Mouse (Mus musculus): ENCODE measurements around the gene Chd9. TPM values are rescaled to one million over a fixed set of nuclear protein-coding genes. Genes with fewer than 3 reads are reported as not detected.
A peak's percentile ranks its signal among the peaks of the same experiment; 100 is the strongest.

Chd9 gene
- polyA plus RNA-seq, 1 experiment from 2014 or later, result 103 TPM

GRCm38 (mm10) chr8:90819561-90820320, 8.4 kb upstream of the Chd9 start:
- 82% methylated on average over 9 of the region's 9 CpGs for WGBS
- H3K27ac ChIP-seq, result no peak overlapping the region
- H3K36me3 ChIP-seq (replicated peaks; ENCODE audit: control insufficient read depth, insufficient read depth), result no peaks in the 10 kb centered on the region
- H3K4me2 ChIP-seq (replicated peaks), result no peak overlapping the region
- DNase-seq (ENCODE audit: low spot score), result no peak
- no peak overlapping the region for H3K9ac ChIP-seq
- H3K4me1 ChIP-seq (replicated peaks; ENCODE audit: control insufficient read depth, insufficient read depth, low read length), result 0 out of 2 replicates have a peak, but pooled peaks cover 12% of the 10 kb centered on the region
- H3K9me3 ChIP-seq (ENCODE audit: control insufficient read depth, low read length), result no peaks in the 10 kb centered on the region
- H3K4me3 ChIP-seq (replicated peaks; ENCODE audit: low read length), result no peak overlapping the region
- H3K27me3 ChIP-seq (ENCODE audit: control insufficient read depth, insufficient read depth, low read length), result no peaks in the 10 kb centered on the region
- ATAC-seq (ENCODE audit: low FRiP score), result no peak

GRCm38 (mm10) chr8:90820321-90820696, 7.8 kb upstream of the Chd9 start:
- no peak overlapping the region for H3K9ac ChIP-seq
- H3K4me2 ChIP-seq (replicated peaks), result no peak overlapping the region
- H3K4me3 ChIP-seq (replicated peaks; ENCODE audit: low read length), result no peak overlapping the region
- no peak overlapping the region for H3K27ac ChIP-seq
- no peaks in the 10 kb centered on the region for H3K27me3 ChIP-seq (ENCODE audit: control insufficient read depth, insufficient read depth, low read length)
- 0 out of 2 replicates have a peak, but pooled peaks cover 12% of the 10 kb centered on the region for H3K4me1 ChIP-seq (replicated peaks; ENCODE audit: control insufficient read depth, insufficient read depth, low read length)
- H3K36me3 ChIP-seq (replicated peaks; ENCODE audit: control insufficient read depth, insufficient read depth), result no peaks in the 10 kb centered on the region
- no peak for ATAC-seq (ENCODE audit: low FRiP score)
- H3K9me3 ChIP-seq (ENCODE audit: control insufficient read depth, low read length), result no peaks in the 10 kb centered on the region
- no peak for DNase-seq (ENCODE audit: low spot score)
- 89% methylated on average over 4 of the region's 4 CpGs for WGBS

- Histone ChIP-seq H3K4me2 (replicated peaks) (no peak overlapping the region), H3K4me1 (replicated peaks; ENCODE audit: control insufficient read depth, insufficient read depth, low read length) (no peaks in the 10 kb centered on the region), H3K4me3 (replicated peaks; ENCODE audit: low read length) (no peak overlapping the region), H3K27ac (no peak overlapping the region), H3K9me3 (ENCODE audit: control insufficient read depth, low read length) (no peaks in the 10 kb centered on the region), H3K9ac (no peak overlapping the region), H3K27me3 (ENCODE audit: control insufficient read depth, insufficient read depth, low read length) (no peaks in the 10 kb centered on the region), H3K36me3 (replicated peaks; ENCODE audit: control insufficient read depth, insufficient read depth) (no peaks in the 10 kb centered on the region)
- ATAC-seq (ENCODE audit: low FRiP score) (no peak), DNase-seq (ENCODE audit: low spot score) (no peak)
- 69% methylated on average over 11 of the region's 11 CpGs for WGBS
These were observed 5.7 kb upstream of the Chd9 start for GRCm38 (mm10) chr8:90822443-90822842.

- no peaks in the 10 kb centered on the region for H3K27me3 ChIP-seq (ENCODE audit: control insufficient read depth, insufficient read depth, low read length)
- no peak overlapping the region for H3K4me2 ChIP-seq (replicated peaks)
- H3K36me3 ChIP-seq (replicated peaks; ENCODE audit: control insufficient read depth, insufficient read depth), result no peaks in the 10 kb centered on the region
- H3K9me3 ChIP-seq (ENCODE audit: control insufficient read depth, low read length), result no peaks in the 10 kb centered on the region
- H3K9ac ChIP-seq, result no peak overlapping the region
- peaks cover 6% of the 10 kb centered on the region for H3K4me1 ChIP-seq (replicated peaks; ENCODE audit: control insufficient read depth, insufficient read depth, low read length)
- ATAC-seq (ENCODE audit: low FRiP score) (no peak), DNase-seq (ENCODE audit: low spot score) (no peak)
- H3K27ac ChIP-seq, result no peak overlapping the region
- no peak overlapping the region for H3K4me3 ChIP-seq (replicated peaks; ENCODE audit: low read length)
- 87% methylated on average over 9 of the region's 9 CpGs for WGBS
These were observed 2.7 kb upstream of the Chd9 start for GRCm38 (mm10) chr8:90825459-90825871.

- peak overlapping the region; percentile 81 for H3K4me2 ChIP-seq (replicated peaks)
- H3K36me3 ChIP-seq (replicated peaks; ENCODE audit: control insufficient read depth, insufficient read depth), result no peaks in the 10 kb centered on the region
- H3K4me1 ChIP-seq (replicated peaks; ENCODE audit: control insufficient read depth, insufficient read depth, low read length), result peaks cover 6% of the 10 kb centered on the region
- no peaks in the 10 kb centered on the region for H3K27me3 ChIP-seq (ENCODE audit: control insufficient read depth, insufficient read depth, low read length)
- H3K4me3 ChIP-seq (replicated peaks; ENCODE audit: low read length), result peak overlapping the region; percentile 46
- no peaks in the 10 kb centered on the region for H3K9me3 ChIP-seq (ENCODE audit: control insufficient read depth, low read length)
- WGBS, result 2% methylated on average over 11 of the region's 11 CpGs
- ATAC-seq (ENCODE audit: low FRiP score) (peak; percentile 78), DNase-seq (ENCODE audit: low spot score) (peak; percentile 52)
- peak overlapping the region; percentile 69 for H3K27ac ChIP-seq
- H3K9ac ChIP-seq, result peak overlapping the region; percentile 57
These were observed 1.0 kb downstream of the Chd9 start for GRCm38 (mm10) chr8:90828987-90829740.

- ATAC-seq (ENCODE audit: low FRiP score), result no peak
These were observed 1.7 kb downstream of the Chd9 start for GRCm38 (mm10) chr8:90829825-90830224.

GRCm38 (mm10) chr8:90830980-90831379, 2.8 kb downstream of the Chd9 start:
- Histone ChIP-seq H3K27me3 (ENCODE audit: control insufficient read depth, insufficient read depth, low read length) (no peaks in the 10 kb centered on the region), H3K36me3 (replicated peaks; ENCODE audit: control insufficient read depth, insufficient read depth) (no peaks in the 10 kb centered on the region), H3K9ac (no peak overlapping the region), H3K4me1 (replicated peaks; ENCODE audit: control insufficient read depth, insufficient read depth, low read length) (peaks cover 6% of the 10 kb centered on the region), H3K4me3 (replicated peaks; ENCODE audit: low read length) (no peak overlapping the region), H3K9me3 (ENCODE audit: control insufficient read depth, low read length) (no peaks in the 10 kb centered on the region), H3K27ac (no peak overlapping the region), H3K4me2 (replicated peaks) (no peak overlapping the region)
- ATAC-seq (ENCODE audit: low FRiP score), result no peak
- no peak for DNase-seq (ENCODE audit: low spot score)
- 54% methylated on average over 8 of the region's 8 CpGs for WGBS

More at GRCm38 (mm10) chr8:90829825-90830224, 1.7 kb downstream of the Chd9 start:
- 90% methylated on average over 1 of the region's 1 CpGs for whole genome bisulfite sequencing
- no peak overlapping the region for H3K27ac ChIP-seq
- H3K9ac ChIP-seq, result no peak overlapping the region
- H3K36me3 ChIP-seq (replicated peaks; ENCODE audit: control insufficient read depth, insufficient read depth), result no peaks in the 10 kb centered on the region
- no peaks in the 10 kb centered on the region for H3K27me3 ChIP-seq (ENCODE audit: control insufficient read depth, insufficient read depth, low read length)
- no peak for DNase-seq (ENCODE audit: low spot score)
- H3K4me1 ChIP-seq (replicated peaks; ENCODE audit: control insufficient read depth, insufficient read depth, low read length), result peaks cover 6% of the 10 kb centered on the region
- H3K4me3 ChIP-seq (replicated peaks; ENCODE audit: low read length), result no peak overlapping the region
- H3K9me3 ChIP-seq (ENCODE audit: control insufficient read depth, low read length), result no peaks in the 10 kb centered on the region
- H3K4me2 ChIP-seq (replicated peaks), result peak overlapping the region; percentile 81

- Histone ChIP-seq H3K27me3 (ENCODE audit: control insufficient read depth, insufficient read depth, low read length) (no peaks in the 10 kb centered on the region), H3K4me2 (replicated peaks) (no peak overlapping the region), H3K4me1 (replicated peaks; ENCODE audit: control insufficient read depth, insufficient read depth, low read length) (peaks cover 6% of the 10 kb centered on the region), H3K9ac (no peak overlapping the region), H3K4me3 (replicated peaks; ENCODE audit: low read length) (no peak overlapping the region), H3K27ac (no peak overlapping the region), H3K36me3 (replicated peaks; ENCODE audit: control insufficient read depth, insufficient read depth) (no peaks in the 10 kb centered on the region), H3K9me3 (ENCODE audit: control insufficient read depth, low read length) (no peaks in the 10 kb centered on the region)
- ATAC-seq (ENCODE audit: low FRiP score), result no peak
- WGBS, result 35% methylated on average over 5 of the region's 5 CpGs
- no peak for DNase-seq (ENCODE audit: low spot score)
These were observed 4.6 kb downstream of the Chd9 start for GRCm38 (mm10) chr8:90832576-90833289.
